Mouse (Mus musculus) testis, adult 2 months (tissue): ENCODE data around the gene Bicral.

Source experiments
- CTCF ChIP-seq: fragments of 200-500 bp; IDR thresholded peaks from 2 replicates; pipeline ENCODE4 v1.5.1; 2012; ENCODE audit warnings: low read depth, mild to moderate bottlenecking, inconsistent platforms, low read length, moderate library complexity; ENCODE audit not compliant: control insufficient read depth, insufficient read depth, insufficient replicate concordance
- POLR2A ChIP-seq: fragments of 200-500 bp; IDR thresholded peaks from 2 replicates; pipeline ENCODE4 v1.6.1; 2012; ENCODE audit warnings: low read depth, mild to moderate bottlenecking, inconsistent platforms, low read length, moderate library complexity; ENCODE audit not compliant: control insufficient read depth

DNA sequence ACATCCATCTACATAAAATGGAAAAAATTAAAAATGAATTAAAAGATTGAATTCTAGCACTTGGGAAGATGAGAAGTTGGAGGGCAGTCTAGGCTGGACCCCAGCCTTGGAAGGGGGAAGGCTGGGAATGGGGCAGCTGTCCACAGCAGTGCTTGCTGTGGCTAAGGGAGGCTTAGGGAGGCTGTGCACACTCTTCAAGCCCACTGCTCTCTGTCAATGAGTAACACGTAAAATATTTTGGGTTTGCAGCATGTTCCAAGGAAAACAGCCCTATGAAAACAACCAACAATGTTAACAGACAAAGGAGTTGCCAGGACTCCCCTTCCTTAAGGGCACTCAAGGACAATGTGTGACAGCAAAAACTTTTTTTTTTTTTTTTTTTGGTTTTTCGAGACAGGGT lies 15.3 kb downstream of the Bicral start:
- TF ChIP-seq CTCF = no peak
- no peak for TF ChIP-seq POLR2A
